Mouse (Mus musculus) CH12.LX (cell line): ENCODE data around the gene Eloa. TPM values are rescaled to one million over a fixed set of nuclear protein-coding genes. Genes with fewer than 3 reads are reported as not detected.

ENCODE experiments used
- DNase-seq: peaks from one replicate; pipeline ENCODE4 v3.0.0-alpha.2; 2013; ENCODE audit errors: extremely low read depth
- H3K27ac ChIP-seq: 2 replicates; pipeline ENCODE4 v1.5.1; 2012; ENCODE audit warnings: low read depth, mild to moderate bottlenecking, control low read depth, moderate library complexity; ENCODE audit not compliant: insufficient read depth
- H3K27me3 ChIP-seq: replicated peaks from 2 replicates; pipeline ENCODE3; 2012; ENCODE audit warnings: inconsistent platforms
- H3K36me3 ChIP-seq, 2 experiments: replicated peaks in 1 of 2; 2 replicates each; pipeline versions ENCODE3 to v1.6.1; 2012; ENCODE audit warnings: inconsistent platforms in 1 of 2, low read length in 1 of 2, mild to moderate bottlenecking in 1 of 2, mixed read lengths in 1 of 2, moderate library complexity in 1 of 2; ENCODE audit not compliant: control insufficient read depth in 1 of 2, insufficient read depth in 1 of 2
- H3K4me1 ChIP-seq, 2 experiments: 2 replicates each; pipeline ENCODE4 v1.6.1; 2012; ENCODE audit warnings: inconsistent platforms in 1 of 2, moderate library complexity in 1 of 2; ENCODE audit not compliant: insufficient read depth in 2 of 2, control insufficient read depth in 1 of 2
- H3K4me2 ChIP-seq: 2 replicates; pipeline ENCODE4 v1.6.1; 2012; ENCODE audit warnings: low read depth, mild to moderate bottlenecking, control low read depth; ENCODE audit not compliant: poor library complexity, insufficient read depth, severe bottlenecking
- H3K4me3 ChIP-seq, 3 experiments: fragments of 150-350 bp in 1 of 3; sonication (generic) in 1 of 3; replicated peaks in 1 of 3; 2 replicates each; pipeline versions ENCODE3 to v1.5.1; 2011 to 2012; ENCODE audit warnings: low read depth in 2 of 3, low read length in 2 of 3, mild to moderate bottlenecking in 2 of 3, moderate library complexity in 2 of 3, control low read depth in 1 of 3, improper control_type of control experiment in 1 of 3, inconsistent platforms in 1 of 3, mixed read lengths in 1 of 3; ENCODE audit not compliant: poor library complexity in 1 of 3
- H3K79me2 ChIP-seq: replicated peaks from 2 replicates; pipeline ENCODE4 v1.6.1; 2012; ENCODE audit warnings: mild to moderate bottlenecking, moderate library complexity; ENCODE audit not compliant: control insufficient read depth, poor library complexity, insufficient read depth, severe bottlenecking; ENCODE audit errors: extremely low read depth
- H3K9ac ChIP-seq: 2 replicates; pipeline ENCODE4 v1.6.1; 2012; ENCODE audit warnings: low read depth, mild to moderate bottlenecking, control low read depth, moderate library complexity; ENCODE audit not compliant: insufficient read depth
- H3K9me3 ChIP-seq: replicated peaks from 2 replicates; pipeline ENCODE3; 2012; ENCODE audit warnings: low read length, inconsistent platforms, mixed read lengths
- CHD1 ChIP-seq: IDR thresholded peaks from 2 replicates; pipeline ENCODE4 v1.6.1; 2012; ENCODE audit warnings: low read depth, low read length, improper control_type of control experiment, inconsistent platforms
- CHD2 ChIP-seq: IDR thresholded peaks from 2 replicates; pipeline ENCODE4 v1.6.1; 2011; ENCODE audit warnings: low read length, improper control_type of control experiment
- CTCF ChIP-seq, 2 experiments: IDR thresholded peaks in 1 of 2; conservative IDR thresholded peaks in 1 of 2; 2 replicates each; pipeline ENCODE4 v1.5.1; 2011 to 2012; ENCODE audit warnings: low read depth in 2 of 2, low read length in 2 of 2, improper control_type of control experiment in 1 of 2, inconsistent platforms in 1 of 2, mild to moderate bottlenecking in 1 of 2, moderate library complexity in 1 of 2
- ELF1 ChIP-seq: IDR thresholded peaks from 2 replicates; pipeline ENCODE4 v1.6.1; 2014; ENCODE audit warnings: low read depth, mild to moderate bottlenecking, inconsistent platforms, low read length, improper control_type of control experiment
- ETS1 ChIP-seq: conservative IDR thresholded peaks from 2 replicates; pipeline ENCODE4 v1.6.1; 2012; ENCODE audit warnings: low read depth, mild to moderate bottlenecking, inconsistent platforms, low read length, improper control_type of control experiment, moderate library complexity
- GABPA ChIP-seq: IDR thresholded peaks from 2 replicates; pipeline ENCODE4 v1.6.1; 2012; ENCODE audit warnings: low read depth, low read length, improper control_type of control experiment, inconsistent platforms; ENCODE audit not compliant: insufficient replicate concordance
- IRF4 ChIP-seq: IDR thresholded peaks from 2 replicates; pipeline ENCODE4 v1.6.1; 2014; ENCODE audit warnings: low read depth, mild to moderate bottlenecking, inconsistent platforms, low read length, improper control_type of control experiment
- MAX ChIP-seq: IDR thresholded peaks from 2 replicates; pipeline ENCODE4 v1.6.1; 2011; ENCODE audit warnings: low read length, improper control_type of control experiment
- MAZ ChIP-seq: IDR thresholded peaks from 2 replicates; pipeline ENCODE4 v1.6.1; 2012; ENCODE audit warnings: low read depth, mild to moderate bottlenecking, inconsistent platforms, low read length, improper control_type of control experiment, moderate library complexity
- POLR2A ChIP-seq: IDR thresholded peaks from 2 replicates; pipeline ENCODE4 v1.6.1; 2011; ENCODE audit warnings: low read depth, mild to moderate bottlenecking, improper control_type of control experiment, low read length
- POLR2AphosphoS2 ChIP-seq: IDR thresholded peaks from 2 replicates; pipeline ENCODE4 v1.6.1; 2011; ENCODE audit warnings: low read depth, low read length, improper control_type of control experiment
- RCOR1 ChIP-seq: conservative IDR thresholded peaks from 2 replicates; pipeline ENCODE4 v1.6.1; 2012; ENCODE audit warnings: low read depth, mild to moderate bottlenecking, inconsistent platforms, low read length, improper control_type of control experiment
- SMC3 ChIP-seq: IDR thresholded peaks from 2 replicates; pipeline ENCODE4 v1.6.1; 2011; ENCODE audit warnings: low read depth, low read length, improper control_type of control experiment
- TCF12 ChIP-seq: IDR thresholded peaks from 2 replicates; pipeline ENCODE4 v1.6.1; 2014; ENCODE audit warnings: low read depth, mild to moderate bottlenecking, inconsistent platforms, low read length, improper control_type of control experiment
- UBTF ChIP-seq: IDR thresholded peaks from 2 replicates; pipeline ENCODE4 v1.6.1; 2012; ENCODE audit warnings: low read depth, mild to moderate bottlenecking, inconsistent platforms, low read length, improper control_type of control experiment, moderate library complexity
- ZMIZ1 ChIP-seq: IDR thresholded peaks from 2 replicates; pipeline ENCODE4 v1.6.1; 2012; ENCODE audit warnings: low read depth, mild to moderate bottlenecking, inconsistent platforms, low read length, improper control_type of control experiment
- dilution Hi-C: fragments of 300-500 bp; cut with MboI; formaldehyde crosslinking; loops from 2 replicates; pipeline ENCODE4 v1.14.3; 2020; ENCODE audit warnings: low sequenced_read_pairs; ENCODE audit not compliant: extremely low pct_unique_long_range_greater_than_20kb, extremely low pct_ligation_motif_present
- in situ Hi-C: fragments of 300-500 bp; cut with MboI; formaldehyde crosslinking; loops from 3 replicates; pipeline ENCODE4 v1.14.3; 2019; ENCODE audit warnings: low sequenced_read_pairs, low pct_ligation_motif_present, low pct_unique_long_range_greater_than_20kb, mixed read lengths
- polyA plus RNA-seq: library from polyadenylated mRNA; unstranded; fragments of >175 nt; gene quantifications from 2 replicates; pipeline ENCODE4 v1.2.1, GENCODE M21; 2012; ENCODE audit warnings: low read depth; ENCODE audit not compliant: insufficient read length
- total RNA-seq, 2 experiments: library from RNA; depleted of rRNA; stranded (reverse); fragments of 300-350 nt in 1 of 2; fragments of >200 nt in 1 of 2; gene quantifications; 2 replicates each; pipeline ENCODE4 v1.2.3; 2012 to 2014

Gene Eloa
- total and polyA plus RNA-seq, 3 experiments = 45.8 to 66.2 (median 66.0) TPM

GRCm38 (mm10) chr4:135963457-135964193, 57.9 kb downstream of the Eloa start, which contains the start of gene Gale (continued):
- TF ChIP-seq ZMIZ1 = peak; percentile 89
- TF ChIP-seq POLR2A = peak; percentile 94
- no peak; the same call in 1 of the 2 replicates for TF ChIP-seq SMC3
- TF ChIP-seq MAZ = 0 out of 2 replicates have a peak, but pooled peaks have one; percentile 53
- no peak for TF ChIP-seq UBTF
- no peak for TF ChIP-seq RCOR1
- TF ChIP-seq ETS1 = 0 out of 2 replicates have a peak, but pooled peaks have one; percentile 4
- TF ChIP-seq GABPA = peak; percentile 9; the same call in 1 of the 2 replicates

GRCm38 (mm10) chr4:135962946-135963345, 58.6 kb downstream of the Eloa start:
- Histone ChIP-seq H3K36me3 (peaks cover 41 to 71% of the 10 kb centered on the region in 2 experiments), H3K4me2 (peak overlapping the region; percentile 65), H3K27ac (peak overlapping the region; percentile 61), H3K9ac (peak overlapping the region; percentile 85), H3K4me3 (peak overlapping the region; percentile 75 to 92 (median 78)), H3K4me1 (peaks cover 7 to 33% of the 10 kb centered on the region in 2 experiments; a peak in 3 of 4 replicates), H3K27me3 (no peaks in the 10 kb centered on the region), H3K79me2 (no peaks in the 10 kb centered on the region), H3K9me3 (no peaks in the 10 kb centered on the region)
- DNase-seq = no peak
- 0 out of 2 replicates have a peak, but pooled peaks have one; percentile 7 for TF ChIP-seq ETS1
- TF ChIP-seq CHD1 = no peak
- peak; percentile 45; the same call in 1 of the 2 replicates for TF ChIP-seq CHD2
- TF ChIP-seq IRF4 = no peak
- no peak for TF ChIP-seq POLR2AphosphoS2
- dilution Hi-C loops (no loop called here), in situ Hi-C loops (no loop called here)

DNA sequence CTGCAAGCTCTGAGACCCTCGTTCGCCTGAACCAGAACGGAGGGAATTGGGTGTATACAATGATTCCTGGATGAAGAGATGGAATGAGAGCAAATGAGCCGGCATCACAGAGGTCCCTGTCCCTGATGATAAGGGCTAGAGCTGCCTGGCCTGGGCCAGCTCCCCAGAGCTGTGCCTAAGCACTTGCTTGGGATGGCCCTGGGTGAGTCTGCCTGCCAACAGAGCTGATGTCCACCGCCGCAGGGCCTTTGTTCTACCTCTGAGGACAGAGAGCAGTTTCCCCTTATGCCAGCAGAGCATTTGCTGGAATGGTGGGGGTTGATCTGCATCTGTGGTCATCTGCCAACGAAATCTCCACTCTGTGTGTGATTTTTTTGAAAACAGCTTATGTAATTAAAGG, 59.4 kb downstream of the Eloa start:
- Histone ChIP-seq H3K27ac (no peak overlapping the region), H3K4me2 (no peak overlapping the region), H3K4me1 (peaks cover 7 to 34% of the 10 kb centered on the region in 2 experiments; a peak in 3 of 4 replicates), H3K9me3 (no peaks in the 10 kb centered on the region), H3K9ac (no peak overlapping the region), H3K27me3 (no peaks in the 10 kb centered on the region), H3K4me3 (no peak overlapping the region), H3K36me3 (peaks cover 38 to 69% of the 10 kb centered on the region in 2 experiments), H3K79me2 (no peaks in the 10 kb centered on the region)
- in situ Hi-C loops (no loop called here), dilution Hi-C loops (no loop called here)
- no peak for TF ChIP-seq CHD2
- no peak for TF ChIP-seq CTCF (conservative IDR thresholded peaks at IDR 0.05 in 1 of 2, IDR thresholded peaks at IDR 0.05 in 1 of 2; ENCODE audit: low read depth in 2 of 2, low read length in 2 of 2)
- no peak for TF ChIP-seq ELF1
- TF ChIP-seq ZMIZ1 = no peak
- no peak for TF ChIP-seq TCF12
- TF ChIP-seq MAX = no peak
- DNase-seq = no peak
